8 mouse cellular contexts compared by ENCODE assay signal in the genomic region with DNA sequence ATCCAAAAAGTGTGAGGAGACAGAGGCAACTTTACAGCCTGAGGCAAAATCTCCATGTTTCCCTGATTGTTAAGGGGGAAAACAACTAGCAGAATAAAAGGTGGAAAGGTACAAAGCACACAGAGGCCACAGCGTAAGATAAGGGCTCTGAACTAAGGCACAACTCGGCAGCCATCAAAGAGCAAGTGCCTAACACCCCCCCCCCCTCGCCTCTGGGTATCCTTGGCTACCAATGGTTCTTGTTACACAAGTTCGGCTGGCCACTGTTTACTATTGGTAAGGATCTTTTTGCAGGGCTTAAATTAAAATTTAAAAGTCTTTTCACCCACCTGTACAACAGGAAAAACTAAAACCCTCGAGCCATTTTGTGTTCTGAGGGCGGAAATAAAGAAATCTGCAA. TPM values are rescaled to one million over a fixed set of nuclear protein-coding genes. Genes with fewer than 3 reads are reported as not detected.
DNase-seq lines count a peak whose midpoint lies in the region; ATAC-seq and TF ChIP-seq lines count a peak whose summit lies in the region.

No protein-coding gene starts in this region.

- TF ChIP-seq POLR2A in ES-Bruce4 (IDR thresholded peaks at IDR 0.05; ENCODE audit: insufficient read depth, low read length): no peak

- ATAC-seq in heart, embryonic 12.5 days (ENCODE audit: insufficient number of reproducible peaks, low FRiP score): no peak
- no peak for ATAC-seq in forebrain, embryonic 15.5 days (replicated peaks)
- no peak for ATAC-seq in liver, postnatal 0 days

- no peak for DNase-seq in heart, postnatal 10 days
- no peak for DNase-seq in liver, postnatal 0 days
- no peak for DNase-seq in urinary bladder, postnatal 36 days (ENCODE audit: low spot score in 2 of 2)
- DNase-seq in left cerebral cortex, postnatal 14 days (ENCODE audit: low spot score in 2 of 2): no peak
- no peak for DNase-seq in kidney, adult 11 months

- WGBS in heart, embryonic 12.5 days: 37% methylated on average over 6 of the region's 6 CpGs
- WGBS in forebrain, embryonic 15.5 days: 22% methylated on average over 6 of the region's 6 CpGs
- WGBS in liver, postnatal 0 days (ENCODE audit: insufficient replicate concordance): 30% methylated on average over 6 of the region's 6 CpGs

- H3K27me3 ChIP-seq in heart, embryonic 12.5 days (replicated peaks): no peaks in the 10 kb centered on the region
- H3K27me3 ChIP-seq in ES-Bruce4 (ENCODE audit: control insufficient read depth, insufficient read depth, low read length, poor library complexity, severe bottlenecking): no peaks in the 10 kb centered on the region
- H3K27me3 ChIP-seq in forebrain, embryonic 15.5 days: no peaks in the 10 kb centered on the region
- H3K27me3 ChIP-seq in liver, postnatal 0 days (ENCODE audit: insufficient read depth, low read length): no peaks in the 10 kb centered on the region

- H3K9me3 ChIP-seq in heart, embryonic 12.5 days (replicated peaks): no peaks in the 10 kb centered on the region
- H3K9me3 ChIP-seq in ES-Bruce4 (replicated peaks; ENCODE audit: control insufficient read depth, insufficient read depth, low read length, poor library complexity, severe bottlenecking): no peaks in the 10 kb centered on the region
- no peaks in the 10 kb centered on the region for H3K9me3 ChIP-seq in forebrain, embryonic 15.5 days
- no peaks in the 10 kb centered on the region for H3K9me3 ChIP-seq in liver, postnatal 0 days (ENCODE audit: low read length)

- peak overlapping the region; percentile 51; the same call in 1 of the 2 replicates for H3K9ac ChIP-seq in heart, embryonic 12.5 days
- peak overlapping the region; percentile 77; the same call in 1 of the 2 replicates for H3K9ac ChIP-seq in ES-Bruce4 (ENCODE audit: low read depth, poor library complexity, severe bottlenecking)
- no peak overlapping the region for H3K9ac ChIP-seq in forebrain, embryonic 15.5 days (replicated peaks)
- no peak overlapping the region for H3K9ac ChIP-seq in liver, postnatal 0 days (replicated peaks)

- no peak for TF ChIP-seq EP300 in ES-Bruce4 (IDR thresholded peaks at IDR 0.05; ENCODE audit: insufficient read depth, low read depth, low read length)
- no peak for TF ChIP-seq EP300 in liver, postnatal 0 days (IDR thresholded peaks at IDR 0.05; ENCODE audit: low read depth)

- H3K27ac ChIP-seq in heart, embryonic 12.5 days (ENCODE audit: poor library complexity, severe bottlenecking): no peak overlapping the region
- peak overlapping the region; percentile 97 for H3K27ac ChIP-seq in ES-Bruce4 (ENCODE audit: insufficient read depth, low read length)
- H3K27ac ChIP-seq in forebrain, embryonic 15.5 days (replicated peaks): no peak overlapping the region
- no peak overlapping the region for H3K27ac ChIP-seq in liver, postnatal 0 days (ENCODE audit: low read depth)

- H3K4me2 ChIP-seq in heart, embryonic 12.5 days: peak overlapping the region; percentile 68
- peak overlapping the region; percentile 58 for H3K4me2 ChIP-seq in forebrain, embryonic 15.5 days (replicated peaks)
- H3K4me2 ChIP-seq in liver, postnatal 0 days (ENCODE audit: low read depth, low read length): peak overlapping the region; percentile 76

- peaks cover 16% of the 10 kb centered on the region for H3K4me1 ChIP-seq in heart, embryonic 12.5 days (replicated peaks)
- H3K4me1 ChIP-seq in ES-Bruce4 (ENCODE audit: control insufficient read depth, insufficient read depth, low read length): no peaks in the 10 kb centered on the region
- H3K4me1 ChIP-seq in forebrain, embryonic 15.5 days: peaks cover 22% of the 10 kb centered on the region
- 0 out of 2 replicates have a peak, but pooled peaks cover 9% of the 10 kb centered on the region for H3K4me1 ChIP-seq in liver, postnatal 0 days (ENCODE audit: insufficient read depth)

- peaks cover 13% of the 10 kb centered on the region for H3K36me3 ChIP-seq in heart, embryonic 12.5 days
- peaks cover 12% of the 10 kb centered on the region for H3K36me3 ChIP-seq in ES-Bruce4 (ENCODE audit: control insufficient read depth, insufficient read depth, low read length, poor library complexity, severe bottlenecking)
- no peaks in the 10 kb centered on the region for H3K36me3 ChIP-seq in forebrain, embryonic 15.5 days
- H3K36me3 ChIP-seq in liver, postnatal 0 days (replicated peaks; ENCODE audit: insufficient read depth, low read length): 0 out of 2 replicates have a peak, but pooled peaks cover 7% of the 10 kb centered on the region

- peak overlapping the region; percentile 36 for H3K4me3 ChIP-seq in heart, embryonic 12.5 days
- no peak overlapping the region for H3K4me3 ChIP-seq in ES-Bruce4 (ENCODE audit: low read depth, low read length)
- H3K4me3 ChIP-seq in forebrain, embryonic 15.5 days: no peak overlapping the region
- H3K4me3 ChIP-seq in liver, postnatal 0 days (ENCODE audit: low read depth, low read length): peak overlapping the region; percentile 75; the same call in 1 of the 2 replicates

- intact Hi-C loops in heart, postnatal 10 days (cut with DNase I): no loop called here
- intact Hi-C loops in left cerebral cortex, postnatal 14 days (cut with DNase I): no loop called here

- TF ChIP-seq CTCF in ES-Bruce4 (IDR thresholded peaks at IDR 0.05; ENCODE audit: low read depth, low read length): no peak
- TF ChIP-seq CTCF in liver, postnatal 0 days (IDR thresholded peaks at IDR 0.05; ENCODE audit: low read depth): no peak

RNA-seq across cellular contexts. Expression of a gene that starts 2.5 kb away (rescaled TPM):
- polyA plus RNA-seq in heart, embryonic 12.5 days (2016; fragmentation: Nextera tagmentation; extraction: Ambion mirVana): 226 and 237 TPM in 2 replicates
- 100 to 1,000 TPM; 884 to 926 TPM for total RNA-seq in heart, postnatal 10 days (2021)
- 257 and 258 TPM in 2 replicates for polyA plus RNA-seq in ES-Bruce4 (2011; ENCODE audit: insufficient read depth, insufficient read length, low read depth, missing spikeins)
- polyA plus RNA-seq in forebrain, embryonic 15.5 days (2015; fragmentation: Nextera tagmentation; extraction: Ambion mirVana): 103 and 107 TPM in 2 replicates
- polyA plus RNA-seq in liver, postnatal 0 days (2015; fragmentation: Nextera tagmentation; extraction: Ambion mirVana): 45.5 and 49.3 TPM in 2 replicates
- 100 to 1,000 TPM; 290 to 305 TPM for total RNA-seq in left cerebral cortex, postnatal 14 days (2021)

Comparison
In these comparisons a context has a peak if more than half of its experiments do, and no peak if none do; other contexts are left out.
1. H3K4me3 ChIP-seq: peak in heart, embryonic 12.5 days (single experiment) and liver, postnatal 0 days (single experiment); none in ES-Bruce4 (single experiment) and forebrain, embryonic 15.5 days (single experiment).
2. H3K9ac ChIP-seq: peak in heart, embryonic 12.5 days (single experiment) and ES-Bruce4 (single experiment); none in forebrain, embryonic 15.5 days (single experiment) and liver, postnatal 0 days (single experiment).
3. Peak in every context shown above with its lines, with median percentiles within 50 percentile points of each other: H3K4me2 ChIP-seq.